Mouse (Mus musculus): ENCODE measurements around the gene Prkca. TPM values are rescaled to one million over a fixed set of nuclear protein-coding genes. Genes with fewer than 3 reads are reported as not detected.

The Prkca gene
- total and polyA plus RNA-seq, 3 experiments: 15.3 to 30.9 (median 19.9) TPM

GRCm38 (mm10) chr11:107947951-107948350, 395.8 kb downstream of the Prkca start:
- no peaks in the 10 kb centered on the region for H3K27me3 ChIP-seq (ENCODE audit: control insufficient read depth in 1 of 2, insufficient read depth in 2 of 2, low read length in 2 of 2)
- no peak overlapping the region for H3K9ac ChIP-seq (ENCODE audit: control insufficient read depth, low read depth, low read length, poor library complexity, severe bottlenecking)
- H3K36me3 ChIP-seq (ENCODE audit: control insufficient read depth in 1 of 2, insufficient read depth in 2 of 2, low read length in 2 of 2): no peaks in the 10 kb centered on the region; a peak in 1 of 4 replicates
- no peaks in the 10 kb centered on the region for H3K79me2 ChIP-seq (ENCODE audit: control insufficient read depth, insufficient read depth, low read length, poor library complexity)
- no peaks in the 10 kb centered on the region for H3K4me1 ChIP-seq (ENCODE audit: control insufficient read depth in 1 of 2, insufficient read depth in 2 of 2, low read length in 2 of 2)
- DNase-seq (ENCODE audit: low read depth, low spot score): peak; percentile 31
- no peak overlapping the region for H3K27ac ChIP-seq (ENCODE audit: control insufficient read depth, low read depth, low read length)
- H3K4me3 ChIP-seq (ENCODE audit: control insufficient read depth in 1 of 2, insufficient read depth in 1 of 2, low read depth in 2 of 2, low read length in 2 of 2): no peak overlapping the region
- no peaks in the 10 kb centered on the region for H3K9me3 ChIP-seq (replicated peaks; ENCODE audit: insufficient read depth, low read length)
- TF ChIP-seq CHD2 (IDR thresholded peaks at IDR 0.05; ENCODE audit: low read length): no peak
- no peak for TF ChIP-seq MXI1 (IDR thresholded peaks at IDR 0.05; ENCODE audit: low read depth, low read length)
- TF ChIP-seq BHLHE40 (IDR thresholded peaks at IDR 0.05; ENCODE audit: borderline replicate concordance, low read depth, low read length): no peak
- no peak for TF ChIP-seq KAT2A (conservative IDR thresholded peaks at IDR 0.05; ENCODE audit: low read depth, low read length)
- TF ChIP-seq SIN3A (IDR thresholded peaks at IDR 0.05; ENCODE audit: low read length): no peak
- TF ChIP-seq GATA1 (IDR thresholded peaks at IDR 0.05; ENCODE audit: low read depth, low read length): no peak
- peak in 1 of 2 experiments; percentile 60; a peak in 2 of 4 replicates for TF ChIP-seq EP300 (IDR thresholded peaks at IDR 0.05; ENCODE audit: low read depth in 1 of 2, low read length in 2 of 2)
- TF ChIP-seq NRF1 (IDR thresholded peaks at IDR 0.05; ENCODE audit: insufficient read depth, low read depth, low read length, poor library complexity, severe bottlenecking): no peak
- TF ChIP-seq ETS1 (IDR thresholded peaks at IDR 0.05; ENCODE audit: low read depth, low read length): no peak
- TF ChIP-seq MAX (IDR thresholded peaks at IDR 0.05; ENCODE audit: low read length): no peak
- TF ChIP-seq MEF2A (IDR thresholded peaks at IDR 0.05; ENCODE audit: extremely low read depth, insufficient replicate concordance, low read depth, low read length, poor library complexity, severe bottlenecking): peak; percentile 72; the same call in 1 of the 2 replicates
- TF ChIP-seq TCF12 (IDR thresholded peaks at IDR 0.05; ENCODE audit: low read depth, low read length): peak; percentile 39; the same call in 1 of the 2 replicates
- no peak for TF ChIP-seq USF1 (IDR thresholded peaks at IDR 0.05; ENCODE audit: low read depth, low read length)
- no peak for TF ChIP-seq NELFE (IDR thresholded peaks at IDR 0.05; ENCODE audit: low read depth, low read length)
- no peak for TF ChIP-seq ZKSCAN1 (IDR thresholded peaks at IDR 0.05; ENCODE audit: low read depth, low read length)
- no peak for TF ChIP-seq POLR2A (IDR thresholded peaks at IDR 0.05; ENCODE audit: control insufficient read depth in 1 of 2, insufficient read depth in 1 of 2, low read depth in 1 of 2, low read length in 2 of 2, poor library complexity in 1 of 2)

GRCm38 (mm10) chr11:107946823-107947222, 396.9 kb downstream of the Prkca start:
- no peak for DNase-seq (ENCODE audit: low read depth, low spot score)
- no peaks in the 10 kb centered on the region for H3K4me1 ChIP-seq (ENCODE audit: control insufficient read depth in 1 of 2, insufficient read depth in 2 of 2, low read length in 2 of 2)
- no peak overlapping the region for H3K9ac ChIP-seq (ENCODE audit: control insufficient read depth, low read depth, low read length, poor library complexity, severe bottlenecking)
- no peak overlapping the region for H3K4me3 ChIP-seq (ENCODE audit: control insufficient read depth in 1 of 2, insufficient read depth in 1 of 2, low read depth in 2 of 2, low read length in 2 of 2)
- TF ChIP-seq POLR2A (IDR thresholded peaks at IDR 0.05; ENCODE audit: control insufficient read depth in 1 of 2, insufficient read depth in 1 of 2, low read depth in 1 of 2, low read length in 2 of 2, poor library complexity in 1 of 2) (no peak), RCOR1 (IDR thresholded peaks at IDR 0.05; ENCODE audit: low read depth, low read length) (no peak), TBP (IDR thresholded peaks at IDR 0.05; ENCODE audit: low read depth, low read length) (no peak), NELFE (IDR thresholded peaks at IDR 0.05; ENCODE audit: low read depth, low read length) (no peak), UBTF (IDR thresholded peaks at IDR 0.05; ENCODE audit: borderline replicate concordance, insufficient read depth, low read depth, low read length) (no peak), CHD2 (IDR thresholded peaks at IDR 0.05; ENCODE audit: low read length) (no peak), POLR2AphosphoS2 (IDR thresholded peaks at IDR 0.05; ENCODE audit: low read length) (no peak), CHD1 (IDR thresholded peaks at IDR 0.05; ENCODE audit: low read depth, low read length) (no peak), MEF2A (IDR thresholded peaks at IDR 0.05; ENCODE audit: extremely low read depth, insufficient replicate concordance, low read depth, low read length, poor library complexity, severe bottlenecking) (no peak), ELF1 (IDR thresholded peaks at IDR 0.05; ENCODE audit: low read depth, low read length) (no peak), JUND (IDR thresholded peaks at IDR 0.05; ENCODE audit: low read depth, low read length) (no peak), NRF1 (IDR thresholded peaks at IDR 0.05; ENCODE audit: insufficient read depth, low read depth, low read length, poor library complexity, severe bottlenecking) (no peak), TAL1 (IDR thresholded peaks at IDR 0.05; ENCODE audit: low read length) (no peak), ZC3H11A (IDR thresholded peaks at IDR 0.05; ENCODE audit: low read depth, low read length) (no peak)
- no peaks in the 10 kb centered on the region for H3K9me3 ChIP-seq (replicated peaks; ENCODE audit: insufficient read depth, low read length)
- no peaks in the 10 kb centered on the region; a peak in 1 of 4 replicates for H3K36me3 ChIP-seq (ENCODE audit: control insufficient read depth in 1 of 2, insufficient read depth in 2 of 2, low read length in 2 of 2)
- H3K27me3 ChIP-seq (ENCODE audit: control insufficient read depth in 1 of 2, insufficient read depth in 2 of 2, low read length in 2 of 2): no peaks in the 10 kb centered on the region
- H3K79me2 ChIP-seq (ENCODE audit: control insufficient read depth, insufficient read depth, low read length, poor library complexity): no peaks in the 10 kb centered on the region
- H3K27ac ChIP-seq (ENCODE audit: control insufficient read depth, low read depth, low read length): no peak overlapping the region

All from MEL (cell line).